Mouse (Mus musculus): Measurements from ENCODE around the gene Pnn. TPM values are rescaled to one million over a fixed set of nuclear protein-coding genes. Genes with fewer than 3 reads are reported as not detected.
"Not testable (repeated sequence)": the region's sequence is repeated elsewhere in the genome, so short reads cannot be mapped to it uniquely, and the experiment has no call there.

Gene Pnn
- polyA plus RNA-seq, 1 experiment from 2014 or later, result 63.0 TPM

- H3K9me3 ChIP-seq (replicated peaks), result no peaks in the 10 kb centered on the region
- H3K27ac ChIP-seq, result no peak overlapping the region
- ATAC-seq (replicated peaks; ENCODE audit: insufficient number of reproducible peaks, insufficient read depth, low FRiP score, low read depth), result no peak
- peaks cover 21% of the 10 kb centered on the region for H3K36me3 ChIP-seq
- no peaks in the 10 kb centered on the region for H3K27me3 ChIP-seq
- peaks cover 6% of the 10 kb centered on the region; the same call in 1 of the 2 replicates for H3K4me1 ChIP-seq (replicated peaks)
- no peak overlapping the region for H3K9ac ChIP-seq
- H3K4me3 ChIP-seq, result no peak overlapping the region
- H3K4me2 ChIP-seq, result no peak overlapping the region
Observed at GRCm38 (mm10) chr12:59053976-59054375, 12.7 kb upstream of the Pnn start.

- Histone ChIP-seq H3K27ac (no peak overlapping the region), H3K9ac (no peak overlapping the region), H3K4me1 (replicated peaks) (peaks cover 18% of the 10 kb centered on the region), H3K4me2 (no peak overlapping the region), H3K4me3 (no peak overlapping the region), H3K9me3 (replicated peaks) (no peaks in the 10 kb centered on the region), H3K36me3 (peaks cover 21% of the 10 kb centered on the region), H3K27me3 (no peaks in the 10 kb centered on the region)
- WGBS, result 68% methylated on average over 4 of the region's 4 CpGs
- ATAC-seq (replicated peaks; ENCODE audit: insufficient number of reproducible peaks, insufficient read depth, low FRiP score, low read depth), result no peak
Observed at GRCm38 (mm10) chr12:59055196-59055850, 11.4 kb upstream of the Pnn start.

- Histone ChIP-seq H3K4me2 (no peak overlapping the region), H3K27me3 (no peaks in the 10 kb centered on the region), H3K27ac (no peak overlapping the region), H3K9me3 (replicated peaks) (no peaks in the 10 kb centered on the region), H3K36me3 (peaks cover 21% of the 10 kb centered on the region), H3K9ac (no peak overlapping the region), H3K4me3 (no peak overlapping the region), H3K4me1 (replicated peaks) (peaks cover 19% of the 10 kb centered on the region)
- WGBS, result 94% methylated on average over 11 of the region's 11 CpGs
- no peak for ATAC-seq (replicated peaks; ENCODE audit: insufficient number of reproducible peaks, insufficient read depth, low FRiP score, low read depth)
Observed at GRCm38 (mm10) chr12:59056222-59056621, 10.5 kb upstream of the Pnn start.

GRCm38 (mm10) chr12:59058242-59058641, 8.4 kb upstream of the Pnn start:
- WGBS, result 85% methylated on average over 5 of the region's 5 CpGs
- H3K4me3 ChIP-seq; H3K27ac ChIP-seq; H3K27me3 ChIP-seq; ATAC-seq (replicated peaks; ENCODE audit: insufficient number of reproducible peaks, insufficient read depth, low FRiP score, low read depth); H3K9ac ChIP-seq; H3K4me2 ChIP-seq; H3K9me3 ChIP-seq (replicated peaks): not testable (repeated sequence)
- peaks cover 17% of the 10 kb centered on the region for H3K36me3 ChIP-seq
- peaks cover 19% of the 10 kb centered on the region for H3K4me1 ChIP-seq (replicated peaks)

- WGBS, result 51% methylated on average over 4 of the region's 4 CpGs
- peak overlapping the region; percentile 88 for H3K9ac ChIP-seq
- H3K4me1 ChIP-seq (replicated peaks), result peaks cover 15% of the 10 kb centered on the region
- no peak for ATAC-seq (replicated peaks; ENCODE audit: insufficient number of reproducible peaks, insufficient read depth, low FRiP score, low read depth)
- peak overlapping the region; percentile 82 for H3K4me3 ChIP-seq
- H3K9me3 ChIP-seq (replicated peaks), result no peaks in the 10 kb centered on the region
- peak overlapping the region; percentile 92 for H3K27ac ChIP-seq
- H3K4me2 ChIP-seq, result peak overlapping the region; percentile 63
- no peaks in the 10 kb centered on the region for H3K27me3 ChIP-seq
- H3K36me3 ChIP-seq, result peaks cover 17% of the 10 kb centered on the region
Observed at GRCm38 (mm10) chr12:59060322-59060721, 6.4 kb upstream of the Pnn start.

GRCm38 (mm10) chr12:59060993-59061595, 5.6 kb upstream of the Pnn start, which contains the start of gene Trappc6b:
TSS of gene Trappc6b (minus strand) at chr12:59061472.
- Histone ChIP-seq H3K27me3 (no peaks in the 10 kb centered on the region), H3K27ac (peak within 1 kb of the TSS; percentile 92), H3K9ac (peak within 1 kb of the TSS; percentile 88), H3K4me2 (peak within 1 kb of the TSS; percentile 63), H3K9me3 (replicated peaks) (no peaks in the 10 kb centered on the region), H3K36me3 (peaks cover 16% of the 10 kb centered on the region), H3K4me3 (peak within 1 kb of the TSS; percentile 82), H3K4me1 (replicated peaks) (peaks cover 17% of the 10 kb centered on the region)
- under 1% methylated on average over 49 of the region's 49 CpGs for WGBS
- peak; percentile 96 for ATAC-seq (replicated peaks; ENCODE audit: insufficient number of reproducible peaks, insufficient read depth, low FRiP score, low read depth)

GRCm38 (mm10) chr12:59064837-59065236, 1.8 kb upstream of the Pnn start:
- Histone ChIP-seq H3K27me3 (no peaks in the 10 kb centered on the region), H3K9ac (no peak overlapping the region), H3K36me3 (peaks cover 18% of the 10 kb centered on the region), H3K9me3 (replicated peaks) (no peaks in the 10 kb centered on the region), H3K27ac (no peak overlapping the region), H3K4me1 (replicated peaks) (peaks cover 11% of the 10 kb centered on the region), H3K4me2 (no peak overlapping the region), H3K4me3 (no peak overlapping the region)
- no peak for ATAC-seq (replicated peaks; ENCODE audit: insufficient number of reproducible peaks, insufficient read depth, low FRiP score, low read depth)
- WGBS, result 83% methylated on average over 8 of the region's 8 CpGs

- Histone ChIP-seq H3K9ac (no peak overlapping the region), H3K27me3 (no peaks in the 10 kb centered on the region), H3K9me3 (replicated peaks) (no peaks in the 10 kb centered on the region), H3K36me3 (peaks cover 27% of the 10 kb centered on the region), H3K27ac (peak overlapping the region; percentile 94), H3K4me3 (peak overlapping the region; percentile 99), H3K4me1 (replicated peaks) (peaks cover 7% of the 10 kb centered on the region; the same call in 1 of the 2 replicates), H3K4me2 (peak overlapping the region; percentile 75)
- ATAC-seq (replicated peaks; ENCODE audit: insufficient number of reproducible peaks, insufficient read depth, low FRiP score, low read depth), result no peak
- WGBS, result 52% methylated on average over 3 of the region's 3 CpGs
Observed at GRCm38 (mm10) chr12:59065776-59066175, 908 bp upstream of the Pnn start.

- peak overlapping the region; percentile 100 for H3K9ac ChIP-seq
- peaks cover 7% of the 10 kb centered on the region; the same call in 1 of the 2 replicates for H3K4me1 ChIP-seq (replicated peaks)
- ATAC-seq (replicated peaks; ENCODE audit: insufficient number of reproducible peaks, insufficient read depth, low FRiP score, low read depth), result peak; percentile 56
- H3K9me3 ChIP-seq (replicated peaks), result no peaks in the 10 kb centered on the region
- peaks cover 40% of the 10 kb centered on the region for H3K36me3 ChIP-seq
- peak overlapping the region; percentile 66 for H3K4me2 ChIP-seq
- H3K27ac ChIP-seq, result peak overlapping the region; percentile 90
- under 1% methylated on average over 41 of the region's 41 CpGs for WGBS
- H3K27me3 ChIP-seq, result no peaks in the 10 kb centered on the region
- H3K4me3 ChIP-seq, result peak overlapping the region; percentile 99
Observed at GRCm38 (mm10) chr12:59067095-59067494, 411 bp downstream of the Pnn start.

GRCm38 (mm10) chr12:59068791-59069190, 2.1 kb downstream of the Pnn start:
- peaks cover 7% of the 10 kb centered on the region; the same call in 1 of the 2 replicates for H3K4me1 ChIP-seq (replicated peaks)
- no peaks in the 10 kb centered on the region for H3K9me3 ChIP-seq (replicated peaks)
- H3K9ac ChIP-seq, result no peak overlapping the region
- no peak overlapping the region for H3K4me3 ChIP-seq
- H3K36me3 ChIP-seq, result peaks cover 47% of the 10 kb centered on the region
- WGBS, result 91% methylated on average over 13 of the region's 13 CpGs
- no peaks in the 10 kb centered on the region for H3K27me3 ChIP-seq
- H3K27ac ChIP-seq, result no peak overlapping the region
- H3K4me2 ChIP-seq, result no peak overlapping the region
- no peak for ATAC-seq (replicated peaks; ENCODE audit: insufficient number of reproducible peaks, insufficient read depth, low FRiP score, low read depth)

GRCm38 (mm10) chr12:59072286-59072685, 5.6 kb downstream of the Pnn start:
- Histone ChIP-seq H3K27me3 (no peaks in the 10 kb centered on the region), H3K4me2 (no peak overlapping the region), H3K4me1 (replicated peaks) (0 out of 2 replicates have a peak, but pooled peaks cover 3% of the 10 kb centered on the region), H3K27ac (no peak overlapping the region), H3K9me3 (replicated peaks) (no peaks in the 10 kb centered on the region), H3K9ac (no peak overlapping the region), H3K36me3 (peaks cover 53% of the 10 kb centered on the region), H3K4me3 (no peak overlapping the region)
- 83% methylated on average over 11 of the region's 11 CpGs for WGBS
- ATAC-seq (replicated peaks; ENCODE audit: insufficient number of reproducible peaks, insufficient read depth, low FRiP score, low read depth), result no peak

GRCm38 (mm10) chr12:59074052-59074451, 7.4 kb downstream of the Pnn start:
- no peak for ATAC-seq (replicated peaks; ENCODE audit: insufficient number of reproducible peaks, insufficient read depth, low FRiP score, low read depth)
- Histone ChIP-seq H3K27ac (no peak overlapping the region), H3K4me1 (replicated peaks) (no peaks in the 10 kb centered on the region), H3K9ac (no peak overlapping the region), H3K9me3 (replicated peaks) (no peaks in the 10 kb centered on the region), H3K27me3 (no peaks in the 10 kb centered on the region), H3K36me3 (peaks cover 44% of the 10 kb centered on the region), H3K4me3 (no peak overlapping the region), H3K4me2 (no peak overlapping the region)
- 74% methylated on average over 3 of the region's 3 CpGs for WGBS
